Mouse (Mus musculus): ENCODE measurements around the gene Ubl7.
A peak's percentile ranks its signal among the peaks of the same experiment; 100 is the strongest.

Gene Ubl7

GRCm38 (mm10) chr9:57921491-57922060 lies 10.8 kb downstream of the Ubl7 start:
- DNase-seq, result peak; percentile 51

- DNase-seq, result no peak
Measured at GRCm38 (mm10) chr9:57922381-57922780, 11.6 kb downstream of the Ubl7 start.

GRCm38 (mm10) chr9:57923046-57923445 lies 12.3 kb downstream of the Ubl7 start:
- no peak for DNase-seq

GRCm38 (mm10) chr9:57931166-57931767 lies 20.5 kb downstream of the Ubl7 start:
- no peak for DNase-seq

- peak; percentile 66 for DNase-seq
Measured at GRCm38 (mm10) chr9:57932253-57932652, 21.5 kb downstream of the Ubl7 start.

- DNase-seq, result peak; percentile 75
Measured at GRCm38 (mm10) chr9:57932831-57933602, 22.2 kb downstream of the Ubl7 start.

GRCm38 (mm10) chr9:57935683-57936437 lies 25.1 kb downstream of the Ubl7 start:
- peak; percentile 88 for DNase-seq

GRCm38 (mm10) chr9:57937171-57937570 lies 26.4 kb downstream of the Ubl7 start:
- DNase-seq, result no peak

GRCm38 (mm10) chr9:57937651-57938050 lies 26.9 kb downstream of the Ubl7 start:
- no peak for DNase-seq

- DNase-seq, result no peak
Measured at GRCm38 (mm10) chr9:57938225-57939055, 27.7 kb downstream of the Ubl7 start.

GRCm38 (mm10) chr9:57939431-57940348 lies 28.9 kb downstream of the Ubl7 start, which contains the start of gene Sema7a:
TSS of gene Sema7a (plus strand) at chr9:57940112.
- DNase-seq, result peak; percentile 90

GRCm38 (mm10) chr9:57940349-57940794 lies 29.6 kb downstream of the Ubl7 start:
- DNase-seq, result no peak

- DNase-seq, result no peak
Measured at GRCm38 (mm10) chr9:57940861-57941638, 30.3 kb downstream of the Ubl7 start.

GRCm38 (mm10) chr9:57942039-57942438 lies 31.3 kb downstream of the Ubl7 start:
- DNase-seq, result no peak

- DNase-seq, result no peak
Measured at GRCm38 (mm10) chr9:57943067-57943466, 32.3 kb downstream of the Ubl7 start.

- DNase-seq, result peak; percentile 63
Measured at GRCm38 (mm10) chr9:57944572-57944971, 33.8 kb downstream of the Ubl7 start.

GRCm38 (mm10) chr9:57945771-57946616 lies 35.2 kb downstream of the Ubl7 start:
- no peak for DNase-seq

- DNase-seq, result no peak
Measured at GRCm38 (mm10) chr9:57947381-57948030, 36.7 kb downstream of the Ubl7 start.
